Mouse (Mus musculus) frontal cortex, adult 2 months (tissue): ENCODE measurements around the gene Prepl. TPM values are rescaled to one million over a fixed set of nuclear protein-coding genes. Genes with fewer than 3 reads are reported as not detected.
A peak's percentile ranks its signal among the peaks of the same experiment; 100 is the strongest.

Source experiments
- DNase-seq, 2 experiments: peaks; one replicate each; pipeline ENCODE4 v3.0.0; 2022; ENCODE audit warnings: low spot score in 1 of 2; ENCODE audit errors: extremely low spot score in 1 of 2
- polyA plus RNA-seq: library from polyadenylated mRNA; depleted of rRNA; stranded (reverse); fragments of >200 nt; gene quantifications from 2 replicates; pipeline ENCODE4 v1.2.3, GENCODE M21; 2012; rRNA removed

Prepl gene
- polyA plus RNA-seq, 1 experiment = 223 TPM

- DNase-seq = no peak
Observed at GRCm38 (mm10) chr17:85025151-85025550, 64.9 kb downstream of the Prepl start.

- DNase-seq = no peak
Observed at GRCm38 (mm10) chr17:85024237-85024636, 65.8 kb downstream of the Prepl start.

- DNase-seq = peak in 1 of 2 experiments; percentile 88
Observed at GRCm38 (mm10) chr17:85023247-85024167, 66.5 kb downstream of the Prepl start.

GRCm38 (mm10) chr17:85020343-85020742 lies 69.7 kb downstream of the Prepl start:
- no peak for DNase-seq

- no peak for DNase-seq
Observed at GRCm38 (mm10) chr17:85018794-85019193, 71.2 kb downstream of the Prepl start.

- DNase-seq = no peak
Observed at GRCm38 (mm10) chr17:85018344-85018743, 71.7 kb downstream of the Prepl start.

- DNase-seq = no peak
Observed at GRCm38 (mm10) chr17:85014632-85015031, 75.4 kb downstream of the Prepl start.

GRCm38 (mm10) chr17:85013485-85013884 lies 76.6 kb downstream of the Prepl start:
- no peak for DNase-seq

Other genes with a start within 250 kb of the Prepl start
- gene Ppm1b, start 133.5 kb downstream of the Prepl start, polyA plus RNA-seq = 91.0 and 93.8 TPM in 2 replicates
- 0.74 and 1.1 TPM in 2 replicates for gene Slc3a1, start 61.9 kb downstream of the Prepl start, polyA plus RNA-seq
- 6.2 and 6.6 TPM in 2 replicates for gene Camkmt, start 311 bp upstream of the Prepl start, polyA plus RNA-seq